Mouse (Mus musculus) liver, embryonic 14.5 days (tissue): ENCODE data around the gene Calr4.

Experiments used
- CTCF ChIP-seq: IDR thresholded peaks from 2 replicates; pipeline ENCODE4 v1.5.1; 2016; ENCODE audit warnings: antibody characterized with exemption, low read depth, control low read depth
- EP300 ChIP-seq: IDR thresholded peaks from 2 replicates; pipeline ENCODE4 v1.6.1; 2016; ENCODE audit warnings: antibody characterized with exemption, low read depth

DNA sequence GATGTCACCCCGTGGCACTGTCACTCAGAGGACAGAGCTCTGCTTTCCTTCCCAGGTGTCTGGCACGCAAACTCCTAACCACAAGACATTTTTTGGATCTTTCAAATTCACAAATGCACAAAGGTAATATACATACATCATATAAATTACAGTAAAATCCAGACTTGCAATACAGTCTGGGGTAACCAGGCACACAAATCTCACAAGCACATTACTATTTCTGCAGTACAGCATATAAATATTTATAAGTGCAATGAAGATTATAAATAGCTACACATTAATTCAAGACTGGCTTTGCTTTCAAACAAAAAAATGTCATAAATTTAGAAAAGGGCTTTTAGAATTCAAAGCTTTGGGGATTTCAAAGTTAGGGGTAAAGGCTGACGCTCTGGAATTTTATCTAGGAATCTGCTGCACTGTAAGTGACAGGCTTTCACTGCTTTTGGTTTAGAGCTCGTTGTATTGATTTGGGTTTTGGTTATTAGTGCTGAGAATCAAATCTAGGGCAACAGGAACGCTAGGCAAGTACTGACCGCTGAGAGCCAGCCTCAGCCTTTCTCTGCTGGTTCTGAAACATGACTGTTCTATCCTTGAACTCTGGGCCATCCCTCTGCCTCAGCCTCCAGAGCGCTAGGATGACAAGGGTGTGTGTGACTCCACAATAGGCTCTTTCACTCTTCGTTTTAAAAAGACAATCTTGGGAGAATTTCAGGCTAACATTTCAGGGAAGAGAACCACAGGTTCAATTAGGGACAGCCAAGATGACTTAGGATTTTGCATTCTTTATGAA is 48.5 kb upstream of the Calr4 start:
- TF ChIP-seq CTCF (no peak), EP300 (no peak)
